Mouse (Mus musculus): Measurements from ENCODE around the gene Spata9. TPM values are rescaled to one million over a fixed set of nuclear protein-coding genes. Genes with fewer than 3 reads are reported as not detected.

The Spata9 gene
- polyA plus RNA-seq, 1 experiment = not detected

- Histone ChIP-seq H3K4me1 (ENCODE audit: control insufficient read depth, insufficient read depth, insufficient read length) (no peaks in the 10 kb centered on the region), H3K27me3 (ENCODE audit: control insufficient read depth, insufficient read depth, low read length) (no peaks in the 10 kb centered on the region), H3K27ac (ENCODE audit: insufficient read depth, low read length) (no peak overlapping the region), H3K4me3 (ENCODE audit: extremely low read depth, insufficient read depth, insufficient read length) (no peak overlapping the region), H3K36me3 (ENCODE audit: control insufficient read depth, insufficient read depth, low read length) (no peaks in the 10 kb centered on the region)
- no peak for DNase-seq (ENCODE audit: low read depth in 1 of 2, low spot score in 2 of 2)
- TF ChIP-seq CTCF (IDR thresholded peaks at IDR 0.05; ENCODE audit: extremely low read depth, insufficient read depth, insufficient read length, insufficient replicate concordance) (no peak), POLR2A (IDR thresholded peaks at IDR 0.05; ENCODE audit: low read depth, low read length) (no peak)
- 59% methylated on average over 1 of the region's 1 CpGs for WGBS
Measured at GRCm38 (mm10) chr13:75950295-75950694, 16.7 kb upstream of the Spata9 start.

- Histone ChIP-seq H3K4me1 (ENCODE audit: control insufficient read depth, insufficient read depth, insufficient read length) (no peaks in the 10 kb centered on the region), H3K36me3 (ENCODE audit: control insufficient read depth, insufficient read depth, low read length) (no peaks in the 10 kb centered on the region), H3K27ac (ENCODE audit: insufficient read depth, low read length) (no peak overlapping the region), H3K27me3 (ENCODE audit: control insufficient read depth, insufficient read depth, low read length) (no peaks in the 10 kb centered on the region), H3K4me3 (ENCODE audit: extremely low read depth, insufficient read depth, insufficient read length) (no peak overlapping the region)
- TF ChIP-seq POLR2A (IDR thresholded peaks at IDR 0.05; ENCODE audit: low read depth, low read length) (no peak), CTCF (IDR thresholded peaks at IDR 0.05; ENCODE audit: extremely low read depth, insufficient read depth, insufficient read length, insufficient replicate concordance) (no peak)
- DNase-seq (ENCODE audit: low read depth in 1 of 2, low spot score in 2 of 2) = no peak
Measured at GRCm38 (mm10) chr13:75955357-75955992, 11.5 kb upstream of the Spata9 start.

GRCm38 (mm10) chr13:75974481-75974880 lies 7.5 kb downstream of the Spata9 start:
- H3K27me3 ChIP-seq (ENCODE audit: control insufficient read depth, insufficient read depth, low read length) = no peaks in the 10 kb centered on the region
- no peaks in the 10 kb centered on the region for H3K4me1 ChIP-seq (ENCODE audit: control insufficient read depth, insufficient read depth, insufficient read length)
- no peak for DNase-seq (ENCODE audit: low read depth in 1 of 2, low spot score in 2 of 2)
- no peaks in the 10 kb centered on the region for H3K36me3 ChIP-seq (ENCODE audit: control insufficient read depth, insufficient read depth, low read length)
- H3K4me3 ChIP-seq (ENCODE audit: extremely low read depth, insufficient read depth, insufficient read length) = no peak overlapping the region
- 87% methylated on average over 2 of the region's 2 CpGs for WGBS
- TF ChIP-seq POLR2A (IDR thresholded peaks at IDR 0.05; ENCODE audit: low read depth, low read length) (no peak), CTCF (IDR thresholded peaks at IDR 0.05; ENCODE audit: extremely low read depth, insufficient read depth, insufficient read length, insufficient replicate concordance) (no peak)
- no peak overlapping the region for H3K27ac ChIP-seq (ENCODE audit: insufficient read depth, low read length)

- Histone ChIP-seq H3K27me3 (ENCODE audit: control insufficient read depth, insufficient read depth, low read length) (no peaks in the 10 kb centered on the region), H3K36me3 (ENCODE audit: control insufficient read depth, insufficient read depth, low read length) (no peaks in the 10 kb centered on the region), H3K4me3 (ENCODE audit: extremely low read depth, insufficient read depth, insufficient read length) (no peak overlapping the region), H3K4me1 (ENCODE audit: control insufficient read depth, insufficient read depth, insufficient read length) (no peaks in the 10 kb centered on the region), H3K27ac (ENCODE audit: insufficient read depth, low read length) (no peak overlapping the region)
- TF ChIP-seq POLR2A (IDR thresholded peaks at IDR 0.05; ENCODE audit: low read depth, low read length) (no peak), CTCF (IDR thresholded peaks at IDR 0.05; ENCODE audit: extremely low read depth, insufficient read depth, insufficient read length, insufficient replicate concordance) (no peak)
- no peak for DNase-seq (ENCODE audit: low read depth in 1 of 2, low spot score in 2 of 2)
- 70% methylated on average over 1 of the region's 1 CpGs for WGBS
Measured at GRCm38 (mm10) chr13:75975629-75976028, 8.7 kb downstream of the Spata9 start.

- Histone ChIP-seq H3K4me3 (ENCODE audit: extremely low read depth, insufficient read depth, insufficient read length) (no peak overlapping the region), H3K4me1 (ENCODE audit: control insufficient read depth, insufficient read depth, insufficient read length) (no peaks in the 10 kb centered on the region), H3K27ac (ENCODE audit: insufficient read depth, low read length) (no peak overlapping the region), H3K36me3 (ENCODE audit: control insufficient read depth, insufficient read depth, low read length) (no peaks in the 10 kb centered on the region), H3K27me3 (ENCODE audit: control insufficient read depth, insufficient read depth, low read length) (no peaks in the 10 kb centered on the region)
- 85% methylated on average over 2 of the region's 2 CpGs for WGBS
- no peak for DNase-seq (ENCODE audit: low read depth in 1 of 2, low spot score in 2 of 2)
- TF ChIP-seq POLR2A (IDR thresholded peaks at IDR 0.05; ENCODE audit: low read depth, low read length) (no peak), CTCF (IDR thresholded peaks at IDR 0.05; ENCODE audit: extremely low read depth, insufficient read depth, insufficient read length, insufficient replicate concordance) (no peak)
Measured at GRCm38 (mm10) chr13:75976218-75976617, 9.3 kb downstream of the Spata9 start.

GRCm38 (mm10) chr13:75976649-75977048 lies 9.7 kb downstream of the Spata9 start:
- Histone ChIP-seq H3K27me3 (ENCODE audit: control insufficient read depth, insufficient read depth, low read length) (no peaks in the 10 kb centered on the region), H3K27ac (ENCODE audit: insufficient read depth, low read length) (no peak overlapping the region), H3K4me1 (ENCODE audit: control insufficient read depth, insufficient read depth, insufficient read length) (no peaks in the 10 kb centered on the region), H3K36me3 (ENCODE audit: control insufficient read depth, insufficient read depth, low read length) (no peaks in the 10 kb centered on the region), H3K4me3 (ENCODE audit: extremely low read depth, insufficient read depth, insufficient read length) (no peak overlapping the region)
- no peak for TF ChIP-seq CTCF (IDR thresholded peaks at IDR 0.05; ENCODE audit: extremely low read depth, insufficient read depth, insufficient read length, insufficient replicate concordance)
- no peak for TF ChIP-seq POLR2A (IDR thresholded peaks at IDR 0.05; ENCODE audit: low read depth, low read length)
- no peak for DNase-seq (ENCODE audit: low read depth in 1 of 2, low spot score in 2 of 2)
- WGBS = 91% methylated on average over 2 of the region's 2 CpGs

- no peaks in the 10 kb centered on the region for H3K4me1 ChIP-seq (ENCODE audit: control insufficient read depth, insufficient read depth, insufficient read length)
- H3K4me3 ChIP-seq (ENCODE audit: extremely low read depth, insufficient read depth, insufficient read length) = no peak overlapping the region
- H3K27ac ChIP-seq (ENCODE audit: insufficient read depth, low read length) = no peak overlapping the region
- TF ChIP-seq POLR2A (IDR thresholded peaks at IDR 0.05; ENCODE audit: low read depth, low read length) (no peak), CTCF (IDR thresholded peaks at IDR 0.05; ENCODE audit: extremely low read depth, insufficient read depth, insufficient read length, insufficient replicate concordance) (no peak)
- DNase-seq (ENCODE audit: low read depth in 1 of 2, low spot score in 2 of 2) = peak in 1 of 2 experiments; percentile 22
- H3K27me3 ChIP-seq (ENCODE audit: control insufficient read depth, insufficient read depth, low read length) = no peaks in the 10 kb centered on the region
- no peaks in the 10 kb centered on the region for H3K36me3 ChIP-seq (ENCODE audit: control insufficient read depth, insufficient read depth, low read length)
Measured at GRCm38 (mm10) chr13:75981901-75982300, 15.0 kb downstream of the Spata9 start.
